Mouse (Mus musculus): ENCODE results near the gene Ddx28. TPM values are rescaled to one million over a fixed set of nuclear protein-coding genes. Genes with fewer than 3 reads are reported as not detected.

The Ddx28 gene
- total RNA-seq (2015) (8.6 and 12.0 TPM in 2 replicates), total RNA-seq (2017) (18.2 and 20.8 TPM in 2 replicates)

DNA sequence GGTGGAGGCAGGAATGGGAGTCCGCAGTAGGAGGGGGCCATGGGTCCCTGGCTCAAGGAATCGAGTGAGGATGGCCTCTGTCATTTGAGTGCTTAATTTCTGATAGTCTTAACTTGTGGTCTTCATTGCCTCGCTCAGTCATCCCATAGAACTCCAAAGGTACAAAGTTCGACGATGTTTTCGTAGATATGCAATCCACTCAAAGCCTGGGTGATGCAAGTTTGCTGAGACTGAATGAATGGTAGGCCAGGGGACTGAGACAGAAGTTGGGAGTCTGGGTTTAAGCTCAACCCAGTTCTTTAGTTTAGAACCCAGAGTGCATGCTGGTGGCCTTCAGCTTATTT is at the start of gene Ddx28:
TSS of gene Ddx28 (minus strand) at position 240 of the 344 bp plus-strand sequence.
- ATAC-seq (replicated peaks; ENCODE audit: poor library complexity) = no peak; the same call in 1 of the 2 replicates

DNA sequence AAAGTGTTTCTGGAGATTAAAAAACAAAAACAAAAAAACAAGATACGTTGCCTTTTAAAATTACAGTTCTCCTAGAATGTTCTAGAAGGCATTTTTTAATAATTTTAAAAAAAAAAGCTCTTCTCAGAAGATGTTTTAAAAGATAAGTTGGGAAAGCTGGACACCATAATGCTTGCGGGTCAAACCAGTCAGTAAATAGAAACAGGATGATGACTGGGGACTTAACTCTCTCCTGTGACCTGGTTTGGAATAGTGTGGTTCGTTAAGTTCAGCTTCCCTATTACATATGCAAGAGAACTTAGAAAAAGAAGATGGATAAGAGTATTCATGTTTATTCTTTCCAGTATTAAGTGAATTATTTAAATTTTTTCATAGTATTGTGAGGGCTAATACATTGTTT is 48.8 kb upstream of the Ddx28 start:
- ATAC-seq (replicated peaks; ENCODE audit: poor library complexity) = no peak

DNA sequence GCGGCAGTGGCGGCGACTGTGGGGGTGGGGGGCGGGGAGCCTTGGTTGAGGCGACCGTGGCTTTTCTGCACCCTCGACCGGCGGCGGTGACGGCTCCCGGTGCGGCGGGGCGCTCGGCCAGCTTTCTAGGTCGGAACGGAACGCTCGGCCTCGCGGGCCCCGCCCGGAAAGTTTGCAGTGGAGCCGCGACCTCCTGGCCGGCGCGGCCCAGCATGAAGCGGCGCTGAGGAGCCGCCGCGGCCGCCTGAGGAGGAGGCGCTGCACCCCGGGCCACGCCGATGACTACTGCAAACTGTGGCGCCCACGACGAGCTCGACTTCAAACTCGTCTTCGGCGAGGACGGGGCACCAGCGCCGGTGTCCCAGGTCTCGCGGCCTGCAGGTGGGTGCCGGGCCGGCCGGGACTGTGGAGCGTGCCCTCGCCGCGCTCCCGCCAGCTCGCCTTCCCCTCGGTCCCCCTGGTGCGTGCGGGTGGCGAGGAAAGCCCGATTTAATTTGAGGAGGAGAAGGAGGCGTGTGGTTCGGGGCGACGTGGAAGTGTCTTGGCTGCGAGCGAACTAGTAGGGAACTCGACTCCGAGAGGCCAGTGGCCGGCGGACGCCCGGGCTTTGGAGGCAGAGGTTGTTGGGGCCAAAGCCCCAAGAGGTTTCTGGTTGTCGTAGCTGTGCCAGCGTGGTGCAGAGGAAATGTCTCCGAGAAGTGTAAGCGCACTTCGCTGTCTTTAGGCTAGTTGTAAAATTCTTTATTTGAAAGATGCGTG is 48.1 kb upstream of the Ddx28 start:
- peak; percentile 21 for ATAC-seq (replicated peaks; ENCODE audit: poor library complexity)

DNA sequence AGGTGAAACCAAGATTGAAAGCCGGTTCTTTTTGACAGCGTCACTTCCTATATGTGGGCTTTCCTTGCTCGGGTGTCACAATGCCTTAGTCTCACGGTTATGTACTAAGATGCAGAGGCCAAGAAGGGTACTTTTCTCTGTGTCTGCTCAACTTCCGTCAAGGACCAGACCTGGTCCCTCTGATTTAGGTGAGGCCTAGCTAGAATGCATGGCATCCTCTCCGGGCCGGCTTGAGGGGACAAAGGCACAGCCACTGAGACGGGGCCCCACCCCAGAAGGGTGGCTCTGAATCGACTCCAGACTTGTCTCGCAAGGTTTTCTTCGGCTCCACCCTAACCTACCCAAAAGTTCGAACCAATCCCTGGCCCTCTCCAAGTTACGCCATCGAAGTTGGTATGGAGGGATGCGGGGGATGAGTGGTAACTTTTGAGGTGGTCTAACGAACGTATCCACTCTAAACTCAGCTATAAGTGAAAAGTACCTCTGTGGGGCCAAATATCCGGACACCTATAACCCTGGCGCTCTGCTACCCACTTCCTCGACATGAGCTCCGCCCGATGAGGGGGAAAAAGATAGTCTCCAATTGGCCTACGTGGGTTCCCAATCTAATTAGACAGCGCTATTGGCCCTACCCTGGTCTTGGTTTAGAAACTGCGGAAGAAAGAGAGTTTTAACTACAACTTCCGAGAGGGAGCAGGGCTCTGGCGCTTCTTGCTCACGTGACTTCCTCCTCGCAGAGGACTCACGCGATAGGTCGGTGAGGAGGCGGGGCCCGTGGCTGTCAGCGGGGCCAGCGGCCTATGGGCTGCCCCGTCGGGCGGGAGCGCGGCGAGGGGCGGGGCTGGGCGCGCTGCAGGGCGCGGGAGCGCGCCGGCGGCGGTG is 47.3 kb upstream of the Ddx28 start, which contains the start of gene Nfatc3:
TSS of gene Nfatc3 (plus strand) at position 110 of the 882 bp plus-strand sequence.
- ATAC-seq (replicated peaks; ENCODE audit: poor library complexity) = peak; percentile 81

DNA sequence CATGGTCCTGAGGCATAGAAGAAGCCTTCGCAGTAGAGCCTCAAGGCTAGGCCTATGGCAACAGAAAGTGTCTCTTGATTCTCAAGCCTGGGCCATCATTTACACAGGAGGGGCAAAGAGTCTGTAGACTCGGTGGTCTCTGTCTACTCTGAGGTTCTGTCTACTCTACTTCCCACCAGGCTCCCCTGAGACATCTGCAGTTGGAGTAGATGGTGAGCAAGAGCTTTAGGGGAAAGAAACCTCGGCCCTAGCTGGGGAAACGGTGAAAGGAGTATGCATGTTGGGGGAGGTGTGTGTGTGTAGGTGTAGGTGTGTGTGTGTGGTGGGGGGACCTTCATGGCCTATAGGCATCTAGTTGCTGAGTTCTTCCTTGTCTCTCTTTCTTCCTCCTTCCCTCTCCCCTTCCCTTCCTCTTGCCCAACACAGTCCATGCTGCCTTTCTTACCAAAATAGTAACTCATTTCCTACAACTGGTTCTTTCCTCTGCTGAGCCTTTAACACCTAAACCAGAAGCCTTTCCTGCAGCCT is 44.8 kb upstream of the Ddx28 start:
- no peak for ATAC-seq (replicated peaks; ENCODE audit: poor library complexity)

DNA sequence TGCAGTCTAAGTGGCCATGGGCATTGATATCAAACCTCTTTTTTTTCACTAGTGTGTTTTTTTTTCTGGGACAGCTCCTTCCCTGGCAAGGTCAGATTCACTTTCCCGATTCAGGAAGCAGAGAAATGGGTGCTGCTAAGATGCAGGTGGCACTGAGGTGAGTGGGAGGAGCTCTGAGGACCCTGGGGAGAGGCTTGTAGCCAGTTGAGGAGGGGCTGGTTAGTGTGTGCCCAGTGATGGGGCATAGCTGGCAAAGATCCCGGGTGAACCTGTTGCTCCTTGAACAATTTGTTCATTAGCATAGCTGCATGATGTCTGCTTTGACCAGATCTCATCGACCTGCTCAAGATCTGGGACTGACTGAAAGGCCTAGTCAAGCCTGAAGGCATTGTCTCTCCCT is 43.4 kb upstream of the Ddx28 start:
- no peak for ATAC-seq (replicated peaks; ENCODE audit: poor library complexity)

DNA sequence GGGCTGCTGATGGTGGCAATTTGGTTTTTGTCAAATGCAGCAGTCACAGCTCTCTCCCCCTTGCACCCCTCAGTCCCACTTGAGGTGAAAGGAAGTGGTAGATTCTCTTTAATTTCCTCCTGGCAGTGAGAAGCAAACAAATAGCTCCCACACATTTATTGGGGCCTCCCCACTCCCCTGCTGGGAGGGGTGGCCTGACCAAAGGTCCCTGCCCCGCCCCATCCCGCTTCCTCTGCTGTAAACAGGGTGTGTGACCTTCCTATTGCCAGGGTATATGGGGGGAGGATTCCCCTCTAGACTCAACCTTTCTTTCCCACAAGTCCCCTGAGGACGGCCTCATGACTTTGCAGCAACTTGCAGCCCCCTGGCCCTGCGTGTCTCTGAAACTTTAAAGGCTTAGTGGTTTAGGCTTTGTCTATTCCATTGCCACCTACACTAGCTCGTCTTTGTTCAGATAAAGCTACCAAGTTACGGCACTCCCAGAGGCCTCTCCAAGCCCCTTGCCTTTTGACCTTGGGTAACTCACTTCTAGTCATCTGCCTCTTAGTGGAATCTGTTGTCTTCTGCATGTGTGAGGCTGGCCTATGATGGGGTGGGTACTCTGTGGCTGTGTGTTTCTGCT is 42.6 kb upstream of the Ddx28 start:
- 0 out of 2 replicates have a peak, but pooled peaks have one; percentile 15 for ATAC-seq (replicated peaks; ENCODE audit: poor library complexity)

DNA sequence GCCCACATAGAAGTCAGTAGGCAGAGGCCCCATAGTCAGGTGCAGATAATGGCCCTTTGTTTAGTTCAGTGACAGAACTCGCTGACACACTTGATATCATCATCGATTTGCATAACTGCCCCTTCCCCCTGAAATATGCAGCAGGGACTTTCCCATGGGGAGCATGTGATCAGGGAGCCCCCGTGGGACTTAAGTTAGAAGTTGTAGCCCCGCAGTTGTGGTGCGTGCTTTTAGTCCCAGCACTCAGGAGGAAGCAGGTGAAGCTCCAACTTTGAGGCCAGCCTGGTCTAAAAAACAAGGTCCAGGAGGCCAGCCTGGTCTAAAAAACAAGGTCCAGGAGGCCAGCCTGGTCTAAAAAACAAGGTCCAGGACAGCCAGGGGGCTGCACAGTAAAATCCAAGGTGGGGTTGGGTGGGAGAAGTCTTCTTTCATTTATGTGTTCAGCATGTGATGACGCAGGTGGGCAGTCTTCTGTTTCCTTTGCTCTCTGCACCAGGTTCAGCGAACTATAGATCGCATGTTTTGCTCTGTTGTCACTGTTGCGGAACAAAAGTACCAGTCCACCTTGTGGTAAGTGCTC is 40.9 kb upstream of the Ddx28 start:
- no peak for ATAC-seq (replicated peaks; ENCODE audit: poor library complexity)

DNA sequence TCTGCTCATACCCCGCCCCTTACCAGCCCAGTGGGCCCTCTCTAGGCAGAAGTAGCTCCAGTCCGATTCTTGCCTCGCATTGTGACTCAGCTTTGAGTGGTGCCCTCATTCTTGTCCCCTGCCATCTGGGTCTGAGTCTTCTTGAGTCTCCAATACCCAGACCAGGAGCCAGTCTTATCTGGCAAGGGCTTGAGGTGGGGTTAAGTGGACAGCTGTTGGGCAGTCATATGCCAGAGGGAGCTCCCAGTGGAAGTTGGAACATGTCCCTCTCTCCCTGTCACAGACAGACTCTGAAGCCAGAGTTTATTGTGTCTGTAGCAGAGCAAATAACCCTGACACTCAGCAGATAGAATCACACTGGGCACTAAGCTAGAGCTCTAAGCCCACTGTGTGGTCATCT is 39.4 kb upstream of the Ddx28 start:
- no peak for ATAC-seq (replicated peaks; ENCODE audit: poor library complexity)

DNA sequence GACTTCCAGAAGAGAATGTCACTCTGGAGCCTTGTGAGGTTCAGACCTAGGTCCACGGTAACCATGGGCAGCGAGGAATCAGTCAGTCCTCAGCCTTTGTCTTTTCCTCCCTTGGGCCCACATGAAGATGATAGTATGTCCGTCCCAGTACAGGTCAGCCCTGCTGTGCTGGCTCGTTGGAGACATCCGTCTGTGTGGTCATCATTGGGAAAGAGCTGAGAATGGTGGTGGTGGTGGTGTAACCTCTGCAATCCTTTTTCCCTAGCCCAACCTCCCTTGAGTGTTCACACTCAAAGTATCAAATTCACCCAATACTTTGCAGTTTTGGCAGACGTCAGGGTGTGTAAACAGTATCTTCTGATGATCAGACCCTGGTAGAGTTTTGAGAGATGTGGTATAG is 38.2 kb upstream of the Ddx28 start:
- ATAC-seq (replicated peaks; ENCODE audit: poor library complexity) = peak; percentile 59

DNA sequence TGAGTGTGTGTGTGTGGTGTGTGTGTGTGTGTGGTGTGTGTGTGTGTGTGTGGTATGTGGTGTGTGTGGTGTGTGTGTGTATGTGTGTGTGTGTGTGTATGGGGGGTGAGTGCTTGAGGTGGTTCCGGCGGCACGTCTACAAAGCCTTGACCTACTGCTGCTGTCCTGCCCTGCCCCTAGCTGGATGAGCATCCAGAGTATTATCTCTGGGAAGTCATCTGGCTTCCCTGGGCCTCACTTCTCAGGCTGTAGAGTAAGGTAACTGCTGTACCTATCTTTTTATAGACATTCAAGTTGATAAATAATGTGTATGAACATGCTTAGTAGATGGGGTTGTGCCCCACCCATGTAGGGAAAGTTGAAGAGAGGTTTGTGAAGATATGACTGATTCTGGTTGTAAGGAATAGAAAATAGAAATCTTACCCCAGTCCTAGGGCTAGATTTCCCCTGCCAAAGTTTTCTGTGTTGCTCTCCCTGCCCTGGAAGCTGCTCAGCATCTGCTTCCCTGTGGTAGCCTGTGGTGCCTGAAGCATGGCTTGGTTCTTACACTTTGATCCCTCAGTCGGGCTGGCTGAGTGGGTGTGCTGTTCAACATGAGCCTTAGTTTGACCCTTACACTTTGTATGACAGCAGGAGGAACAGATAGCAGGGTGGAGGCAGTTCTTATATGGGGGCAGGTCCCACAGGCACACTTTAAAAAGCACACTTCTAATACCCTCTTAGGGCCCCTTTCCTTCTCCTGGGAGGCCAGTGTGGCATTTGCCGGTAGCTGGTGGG is 36.4 kb upstream of the Ddx28 start:
- no peak for ATAC-seq (replicated peaks; ENCODE audit: poor library complexity)

DNA sequence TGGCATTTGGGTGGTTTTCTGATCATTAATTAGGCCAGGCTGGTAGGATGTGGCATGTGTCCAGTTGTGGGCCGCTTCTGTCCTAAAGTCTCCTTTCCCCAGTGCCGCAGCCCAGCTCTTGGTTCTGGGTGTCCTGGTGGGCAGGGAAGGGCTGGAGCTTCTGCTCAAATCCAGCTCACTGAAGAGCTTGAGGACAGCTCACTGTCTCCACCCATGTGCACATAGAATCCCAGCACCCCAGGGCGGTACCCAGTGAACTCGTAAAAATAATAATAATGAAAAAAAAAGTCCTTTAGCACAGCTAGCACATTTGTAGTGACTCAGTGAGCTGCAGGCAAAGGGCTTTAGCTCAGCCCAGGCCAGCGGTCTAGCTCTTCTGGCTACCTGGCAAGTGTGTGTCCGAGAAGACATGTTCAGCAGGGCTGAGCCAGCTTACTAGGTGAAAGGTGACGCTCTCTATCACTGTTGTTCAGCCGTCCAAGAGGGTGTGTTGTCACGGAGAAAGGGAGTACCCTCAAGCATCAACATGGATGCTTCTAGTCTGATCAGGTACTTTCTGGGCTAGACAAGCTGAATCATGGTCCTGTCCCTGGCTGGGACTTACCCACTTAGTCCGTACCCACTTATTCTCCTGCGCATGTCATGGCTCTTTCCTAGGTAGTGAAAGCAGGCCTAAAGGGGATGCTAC is 35.3 kb upstream of the Ddx28 start:
- ATAC-seq (replicated peaks; ENCODE audit: poor library complexity) = no peak

DNA sequence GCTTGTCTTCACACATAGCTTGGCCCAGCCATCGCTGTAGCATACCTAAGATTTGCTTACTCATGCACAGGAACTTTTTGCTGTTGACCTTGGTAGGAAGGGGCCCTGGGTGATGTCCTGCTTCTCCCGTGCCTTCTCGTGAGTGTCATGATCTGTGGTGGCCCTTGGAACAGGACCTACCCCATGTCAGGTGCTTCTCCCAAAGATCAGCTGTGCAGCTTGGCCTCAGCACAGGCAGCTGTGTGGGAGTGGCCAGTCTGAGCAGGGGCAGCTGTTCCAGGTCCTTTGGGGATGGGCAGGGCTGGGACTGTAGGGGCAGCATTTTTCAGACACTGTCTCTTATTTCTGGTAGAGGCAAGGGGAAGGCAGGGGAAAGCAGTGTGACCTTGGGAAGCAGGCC is 32.5 kb upstream of the Ddx28 start:
- no peak for ATAC-seq (replicated peaks; ENCODE audit: poor library complexity)

DNA sequence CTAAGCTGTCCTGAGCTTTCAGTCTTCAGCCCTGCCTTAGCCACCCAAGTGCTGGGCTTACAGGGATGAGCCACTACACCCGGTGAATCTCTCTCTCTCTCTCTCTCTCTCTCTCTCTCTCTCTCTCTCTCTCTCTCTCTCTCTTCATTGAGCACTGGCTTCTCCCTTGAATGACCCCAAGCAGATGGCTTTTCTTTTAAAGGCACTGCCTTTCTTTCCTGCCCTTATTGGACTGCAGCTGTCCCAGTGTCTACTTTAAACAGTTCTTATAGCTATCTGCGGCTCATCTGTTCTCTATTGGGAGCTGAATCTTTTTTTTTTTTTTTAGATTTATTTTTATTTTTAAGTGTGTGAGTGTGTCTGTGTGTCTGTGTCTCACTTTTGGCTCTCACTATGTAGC is 31.4 kb upstream of the Ddx28 start:
- no peak for ATAC-seq (replicated peaks; ENCODE audit: poor library complexity)

DNA sequence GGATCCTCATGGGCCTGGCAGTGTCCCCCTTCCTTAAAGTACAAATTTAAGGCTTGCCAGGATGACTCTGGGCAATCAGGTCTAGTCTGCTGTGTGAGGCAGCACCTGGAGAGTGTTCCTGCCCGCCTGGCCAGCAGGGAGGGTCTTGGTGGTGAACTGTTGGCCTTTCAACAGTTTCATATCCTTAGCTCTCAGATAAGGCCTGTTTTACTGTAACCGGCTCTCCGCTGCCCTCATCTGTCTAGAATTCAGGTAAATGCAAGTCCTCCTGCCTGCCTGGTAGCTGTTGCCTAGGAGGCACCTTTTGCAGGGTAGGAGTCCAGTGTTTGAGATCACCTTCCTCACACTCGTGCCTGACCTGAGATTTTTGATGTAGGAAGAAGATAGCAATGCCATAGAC is 28.5 kb upstream of the Ddx28 start:
- ATAC-seq (replicated peaks; ENCODE audit: poor library complexity) = no peak

DNA sequence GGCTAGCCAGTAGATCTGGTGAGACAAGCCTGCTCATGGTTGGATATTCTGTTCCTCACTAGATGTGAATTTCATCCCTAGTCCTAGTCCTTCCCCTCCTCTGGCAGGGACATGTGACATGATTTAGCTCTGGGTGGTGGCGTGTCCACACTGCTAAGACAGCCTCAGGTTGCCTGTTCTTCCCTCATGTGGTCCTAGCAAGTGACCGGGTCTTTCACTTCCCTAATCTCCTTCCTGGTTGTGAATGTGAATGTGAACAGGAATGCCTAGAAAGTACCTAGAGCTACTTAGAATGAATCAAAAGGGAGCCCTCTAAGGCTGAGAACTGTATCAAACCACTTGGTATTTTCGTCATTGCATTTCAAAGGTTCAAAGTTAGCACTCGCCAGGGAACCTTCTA is 27.9 kb upstream of the Ddx28 start:
- ATAC-seq (replicated peaks; ENCODE audit: poor library complexity) = peak; percentile 79

DNA sequence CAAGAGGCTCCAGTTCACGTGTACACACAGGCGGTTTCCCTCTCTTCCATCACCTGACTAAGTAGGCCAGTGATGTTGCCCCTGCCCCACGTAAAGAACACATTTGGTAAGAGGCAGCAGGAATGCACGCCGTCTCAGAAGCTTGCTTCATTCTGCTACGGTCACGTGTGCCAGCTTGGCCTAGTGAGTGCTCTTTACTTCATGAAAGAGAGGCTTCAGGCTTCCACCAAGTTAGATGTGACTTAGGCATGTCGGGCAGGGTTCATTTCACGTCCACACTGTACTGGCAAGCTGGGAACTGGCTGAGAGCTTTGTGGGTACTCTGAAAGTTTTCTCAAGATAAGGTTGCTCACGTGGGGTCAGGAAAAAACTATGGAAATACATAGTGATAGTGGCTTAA is 27.0 kb upstream of the Ddx28 start:
- 0 out of 2 replicates have a peak, but pooled peaks have one; percentile 9 for ATAC-seq (replicated peaks; ENCODE audit: poor library complexity)

DNA sequence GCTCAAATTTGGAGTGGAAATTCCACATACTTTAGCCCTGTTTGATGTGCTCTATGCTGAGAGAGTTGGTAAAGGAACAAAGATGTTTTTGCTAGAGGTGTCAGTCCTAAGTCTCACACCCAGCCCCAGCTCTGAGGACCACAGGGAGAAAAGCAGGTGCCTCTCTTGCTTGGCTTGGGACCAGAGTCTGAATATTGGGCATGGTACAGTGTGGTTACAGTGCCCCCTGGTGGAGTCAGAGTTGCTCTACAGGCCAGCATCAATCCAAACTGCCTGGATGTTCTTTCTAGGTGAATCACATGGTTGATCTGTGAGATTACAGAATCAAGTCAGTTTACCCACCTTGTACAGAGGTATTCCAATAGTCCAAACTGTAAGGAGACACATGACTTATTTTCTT is 10.8 kb upstream of the Ddx28 start:
- ATAC-seq (replicated peaks; ENCODE audit: poor library complexity) = peak; percentile 99

DNA sequence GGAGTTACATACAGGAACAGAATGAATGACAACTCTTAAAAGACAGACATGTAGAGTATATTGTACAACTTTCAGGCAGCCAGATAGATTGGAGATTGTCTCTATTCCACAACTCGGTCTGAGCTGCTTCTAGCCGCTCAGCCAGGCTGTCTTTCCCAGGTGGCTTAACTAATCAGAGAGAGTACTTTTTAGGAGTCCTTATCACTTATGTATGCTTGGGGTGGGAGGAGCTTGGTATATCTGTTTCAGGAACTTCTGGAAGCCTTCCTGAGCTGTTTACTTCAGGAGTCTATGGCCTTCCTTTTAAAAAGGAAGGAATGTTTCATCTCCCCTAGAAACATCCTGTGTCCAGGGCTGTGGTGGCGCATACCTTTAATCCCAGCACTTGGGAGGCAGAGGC is 6.4 kb upstream of the Ddx28 start:
- ATAC-seq (replicated peaks; ENCODE audit: poor library complexity) = no peak

DNA sequence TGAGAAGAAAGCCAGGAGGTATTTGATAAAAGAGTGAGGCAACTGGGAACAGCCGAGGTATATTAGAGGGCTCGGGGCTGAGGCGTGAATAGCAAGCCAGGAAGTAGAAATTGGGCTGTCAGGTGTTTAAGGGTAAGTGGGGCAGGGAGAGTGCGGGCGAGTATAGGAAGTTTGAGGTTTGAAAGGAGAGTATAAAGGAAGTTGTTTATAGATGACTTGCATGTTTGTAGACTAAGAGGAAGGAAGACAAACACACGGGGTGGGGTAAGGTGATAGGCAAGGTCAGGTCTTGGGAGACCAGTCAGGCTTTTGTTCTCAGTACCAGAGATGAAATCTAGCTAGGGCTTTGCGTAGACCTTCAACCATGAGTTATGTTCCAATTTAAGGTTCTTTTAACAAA is 5.4 kb upstream of the Ddx28 start:
- ATAC-seq (replicated peaks; ENCODE audit: poor library complexity) = peak; percentile 82

All from megakaryocyte progenitor cell, adult 5-6 weeks (primary cell).